Mouse (Mus musculus) midbrain, embryonic 13.5 days (tissue): ENCODE data around the gene Zfp428. TPM values are rescaled to one million over a fixed set of nuclear protein-coding genes. Genes with fewer than 3 reads are reported as not detected.

ENCODE experiments used
- ATAC-seq: fragments of 200-750 bp; cut with Nextera tagmentation; 2 replicates; pipeline ENCODE4 v1.8.0; 2017; ENCODE audit warnings: mild to moderate bottlenecking, moderate TSS enrichment, moderate library complexity
- H3K27ac ChIP-seq: fragments of 300-500 bp; sonication (generic); 2 replicates; pipeline ENCODE4 v1.5.1; 2015; ENCODE audit warnings: inconsistent platforms, mild to moderate bottlenecking, moderate library complexity
- H3K27me3 ChIP-seq: fragments of 300-500 bp; sonication (generic); 2 replicates; pipeline ENCODE4 v1.6.1; 2015; ENCODE audit warnings: mild to moderate bottlenecking, inconsistent platforms
- H3K36me3 ChIP-seq: fragments of 300-500 bp; sonication (generic); 2 replicates; pipeline ENCODE4 v1.6.1; 2015; ENCODE audit warnings: mild to moderate bottlenecking, inconsistent platforms
- H3K4me1 ChIP-seq: fragments of 300-500 bp; sonication (generic); replicated peaks from 2 replicates; pipeline ENCODE4 v1.6.1; 2015; ENCODE audit warnings: inconsistent platforms
- H3K4me2 ChIP-seq: fragments of 300-500 bp; sonication (generic); replicated peaks from 2 replicates; pipeline ENCODE4 v1.6.1; 2015; ENCODE audit warnings: moderate library complexity, mild to moderate bottlenecking, inconsistent platforms
- H3K4me3 ChIP-seq: fragments of 300-500 bp; sonication (generic); replicated peaks from 2 replicates; pipeline ENCODE4 v1.5.1; 2015; ENCODE audit warnings: mild to moderate bottlenecking, inconsistent platforms
- H3K9ac ChIP-seq: fragments of 300-500 bp; sonication (generic); replicated peaks from 2 replicates; pipeline ENCODE4 v1.6.1; 2015; ENCODE audit warnings: mild to moderate bottlenecking, inconsistent platforms
- H3K9me3 ChIP-seq: fragments of 300-500 bp; sonication (generic); 2 replicates; pipeline ENCODE4 v1.6.1; 2016; ENCODE audit warnings: mild to moderate bottlenecking, inconsistent platforms
- WGBS: fragments of 180-500 bp; shearing (Covaris S2); methylation state at CpG from one replicate; pipeline ENCODE4 v1.1.7; 2015; 5-methylcytosine and 5-hydroxymethylcytosine counted together
- polyA plus RNA-seq: library from polyadenylated mRNA; unstranded; fragments of >200 nt; fragmentation: Nextera tagmentation; extraction: Ambion mirVana; gene quantifications from 2 replicates; pipeline ENCODE4 v1.2.1, GENCODE M21; 2015

Zfp428 gene
- polyA plus RNA-seq, 1 experiment from 2014 or later, result 261 TPM

DNA sequence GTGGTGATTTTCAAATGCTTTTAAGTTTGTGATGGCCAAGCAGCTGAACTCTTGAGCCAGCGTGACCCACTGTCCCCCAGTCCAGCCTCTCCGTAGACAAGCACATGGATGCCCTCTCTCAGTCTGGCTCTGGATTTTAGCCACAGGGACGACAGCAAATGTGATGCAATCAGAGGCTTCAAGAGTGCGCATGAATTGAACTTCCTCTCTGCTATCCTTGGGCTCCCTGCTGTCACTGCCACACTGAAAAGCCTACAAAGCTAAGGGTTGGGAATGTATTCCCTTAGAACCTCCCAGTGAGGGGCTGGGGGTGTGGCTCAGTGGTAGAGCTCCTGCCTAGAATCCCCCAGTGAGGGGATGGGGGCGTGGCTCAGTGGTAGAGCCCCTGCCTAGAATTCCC lies 31.9 kb downstream of the Zfp428 start:
- Histone ChIP-seq H3K4me3 (no peak overlapping the region), H3K9me3 (no peaks in the 10 kb centered on the region), H3K36me3 (peaks cover 36% of the 10 kb centered on the region), H3K4me2 (no peak overlapping the region), H3K27ac (no peak overlapping the region), H3K4me1 (peaks cover 25% of the 10 kb centered on the region), H3K27me3 (peaks cover 2% of the 10 kb centered on the region; the same call in 1 of the 2 replicates), H3K9ac (no peak overlapping the region)
- ATAC-seq, result 0 out of 2 replicates have a peak, but pooled peaks have one; percentile 1
- WGBS, result 80% methylated on average over 5 of the region's 5 CpGs

DNA sequence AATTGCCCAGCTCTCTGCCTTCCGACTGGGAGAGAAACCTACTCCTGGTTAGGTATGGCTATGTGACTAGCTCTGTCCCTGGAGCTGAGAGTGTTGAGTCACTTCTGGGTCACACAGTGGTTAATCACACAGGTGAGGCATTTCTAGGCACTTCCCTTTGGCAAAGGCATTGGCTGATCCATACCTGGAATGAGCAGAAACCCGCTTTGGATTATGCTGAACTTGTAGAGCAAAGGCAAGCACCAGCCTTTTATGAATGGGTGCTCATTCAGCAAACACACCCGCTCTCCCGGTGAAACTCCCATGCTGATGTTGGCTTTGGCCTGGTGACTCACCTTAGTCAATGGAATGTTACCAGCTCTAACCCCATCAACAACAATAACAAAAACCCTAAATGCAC lies 32.9 kb downstream of the Zfp428 start:
- Histone ChIP-seq H3K4me1 (peaks cover 15% of the 10 kb centered on the region), H3K27me3 (no peaks in the 10 kb centered on the region), H3K9me3 (no peaks in the 10 kb centered on the region), H3K9ac (no peak overlapping the region), H3K4me2 (no peak overlapping the region), H3K36me3 (peaks cover 26% of the 10 kb centered on the region), H3K4me3 (no peak overlapping the region), H3K27ac (no peak overlapping the region)
- ATAC-seq, result no peak
- WGBS, result 95% methylated on average over 4 of the region's 4 CpGs

- Histone ChIP-seq H3K4me1 (peaks cover 18% of the 10 kb centered on the region), H3K9ac (no peak overlapping the region), H3K27ac (no peak overlapping the region), H3K9me3 (no peaks in the 10 kb centered on the region), H3K4me2 (no peak overlapping the region), H3K4me3 (no peak overlapping the region), H3K27me3 (no peaks in the 10 kb centered on the region), H3K36me3 (peaks cover 8% of the 10 kb centered on the region)
- 87% methylated on average over 2 of the region's 2 CpGs for WGBS
- ATAC-seq, result no peak
These were observed 37.7 kb downstream of the Zfp428 start for GRCm38 (mm10) chr7:24544506-24544905.

DNA sequence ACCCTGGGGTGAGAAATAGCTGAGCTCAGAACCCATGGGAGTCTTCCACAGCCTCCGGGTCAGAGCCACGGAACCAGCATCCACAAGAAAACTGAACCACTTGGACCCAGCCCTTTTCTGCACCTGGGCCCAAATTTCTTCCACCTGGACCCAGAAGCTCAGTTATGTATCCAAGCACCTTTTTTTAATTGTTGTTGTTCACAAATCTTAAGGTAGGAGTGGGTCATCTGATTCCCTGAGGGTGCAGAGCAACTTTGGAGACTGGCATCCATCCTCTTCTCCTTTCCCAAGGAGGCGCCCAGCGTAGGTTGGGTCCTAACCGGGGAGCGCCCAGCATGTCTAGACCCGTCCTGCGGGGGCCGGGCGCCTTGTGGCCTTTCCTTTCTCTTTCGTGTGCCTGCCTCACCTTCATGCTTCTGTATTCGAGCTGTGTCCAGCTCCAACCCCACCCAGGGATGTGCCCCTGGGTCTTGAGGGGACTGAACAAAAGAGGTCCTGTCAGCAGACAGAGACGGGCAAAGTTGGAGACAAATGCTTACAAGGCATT lies 39.3 kb downstream of the Zfp428 start, which contains the start of the genes Pinlyp and Xrcc1:
Gene Pinlyp (minus strand): TSS at position 51 of the 547 bp plus-strand sequence.
Gene Xrcc1 (plus strand): TSS at position 222 of the 547 bp plus-strand sequence.
- ATAC-seq, result peak; percentile 18; the same call in 1 of the 2 replicates
- Histone ChIP-seq H3K27me3 (no peaks in the 10 kb centered on the region), H3K4me2 (peak within 1 kb of the TSS; percentile 75), H3K36me3 (peaks cover 13% of the 10 kb centered on the region), H3K9ac (peak within 1 kb of the TSS; percentile 79), H3K27ac (peak within 1 kb of the TSS; percentile 64), H3K4me1 (peaks cover 18% of the 10 kb centered on the region), H3K9me3 (no peaks in the 10 kb centered on the region), H3K4me3 (peak within 1 kb of the TSS; percentile 82)
- 38% methylated on average over 13 of the region's 13 CpGs for WGBS

DNA sequence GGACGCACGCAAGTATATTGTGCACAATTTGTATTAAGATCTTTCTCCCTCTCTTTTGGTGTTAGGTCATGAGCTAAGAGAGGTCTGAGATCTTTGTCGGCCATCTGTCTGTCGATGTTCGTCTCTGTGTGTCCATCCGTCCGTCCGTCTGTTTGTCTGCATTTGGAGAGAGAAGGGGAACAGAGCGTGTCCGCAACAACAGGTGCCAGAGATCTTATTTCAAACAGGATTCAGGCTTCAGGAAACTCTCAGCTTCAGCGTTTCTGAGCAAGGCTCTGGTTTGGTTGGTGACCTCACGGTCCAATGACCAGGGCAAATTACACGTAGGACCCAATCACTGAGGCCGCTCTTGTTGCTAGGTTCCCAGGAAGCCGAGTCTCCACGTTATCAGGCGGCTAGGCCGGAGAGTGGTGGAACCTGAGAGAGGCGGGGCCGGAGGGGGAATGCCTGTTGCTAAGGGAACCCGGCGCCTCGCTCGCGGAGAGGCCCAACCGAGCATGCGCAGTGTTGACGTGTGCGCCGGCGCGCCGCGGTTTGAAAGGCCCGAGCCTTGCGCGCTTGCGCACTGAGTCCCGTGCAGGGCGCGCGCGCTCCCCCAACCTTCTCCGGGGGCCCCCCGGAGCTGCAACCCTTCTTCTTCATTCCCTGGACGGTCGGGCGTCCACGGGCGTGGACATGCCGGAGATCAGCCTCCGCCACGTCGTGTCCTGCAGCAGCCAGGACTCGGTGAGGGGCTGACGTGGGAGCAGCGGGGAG lies 40.0 kb downstream of the Zfp428 start:
- Histone ChIP-seq H3K9ac (peak overlapping the region; percentile 79), H3K4me3 (peak overlapping the region; percentile 82), H3K27ac (peak overlapping the region; percentile 64), H3K36me3 (peaks cover 13% of the 10 kb centered on the region), H3K4me1 (peaks cover 18% of the 10 kb centered on the region), H3K9me3 (no peaks in the 10 kb centered on the region), H3K27me3 (no peaks in the 10 kb centered on the region), H3K4me2 (peak overlapping the region; percentile 75)
- under 1% methylated on average over 57 of the region's 57 CpGs for WGBS
- peak; percentile 98 for ATAC-seq

- H3K9me3 ChIP-seq, result no peaks in the 10 kb centered on the region
- WGBS, result 31% methylated on average over 13 of the region's 13 CpGs
- H3K27me3 ChIP-seq, result no peaks in the 10 kb centered on the region
- no peak for ATAC-seq
- peak overlapping the region; percentile 79 for H3K9ac ChIP-seq
- peak overlapping the region; percentile 75 for H3K4me2 ChIP-seq
- peak overlapping the region; percentile 64; the same call in 1 of the 2 replicates for H3K27ac ChIP-seq
- H3K36me3 ChIP-seq, result peaks cover 19% of the 10 kb centered on the region
- H3K4me1 ChIP-seq, result peaks cover 18% of the 10 kb centered on the region
- H3K4me3 ChIP-seq, result peak overlapping the region; percentile 82
These were observed 40.8 kb downstream of the Zfp428 start for GRCm38 (mm10) chr7:24547534-24548036.

GRCm38 (mm10) chr7:24551985-24552759 lies 45.4 kb downstream of the Zfp428 start:
- WGBS, result 91% methylated on average over 12 of the region's 12 CpGs
- Histone ChIP-seq H3K4me3 (no peak overlapping the region), H3K4me2 (no peak overlapping the region), H3K9me3 (no peaks in the 10 kb centered on the region), H3K27me3 (no peaks in the 10 kb centered on the region), H3K4me1 (peaks cover 9% of the 10 kb centered on the region), H3K36me3 (peaks cover 45% of the 10 kb centered on the region), H3K9ac (no peak overlapping the region), H3K27ac (no peak overlapping the region)
- no peak for ATAC-seq

GRCm38 (mm10) chr7:24555786-24556185 lies 49.0 kb downstream of the Zfp428 start:
- Histone ChIP-seq H3K4me2 (no peak overlapping the region), H3K4me1 (no peaks in the 10 kb centered on the region), H3K4me3 (no peak overlapping the region), H3K36me3 (peaks cover 44% of the 10 kb centered on the region), H3K27ac (no peak overlapping the region), H3K9ac (no peak overlapping the region), H3K27me3 (no peaks in the 10 kb centered on the region), H3K9me3 (no peaks in the 10 kb centered on the region)
- no peak for ATAC-seq
- 94% methylated on average over 10 of the region's 10 CpGs for WGBS

GRCm38 (mm10) chr7:24561450-24561849 lies 54.6 kb downstream of the Zfp428 start:
- no peak overlapping the region for H3K27ac ChIP-seq
- no peaks in the 10 kb centered on the region for H3K4me1 ChIP-seq
- 92% methylated on average over 4 of the region's 4 CpGs for WGBS
- H3K4me2 ChIP-seq, result no peak overlapping the region
- H3K27me3 ChIP-seq, result no peaks in the 10 kb centered on the region
- H3K9ac ChIP-seq, result no peak overlapping the region
- H3K4me3 ChIP-seq, result no peak overlapping the region
- no peak for ATAC-seq
- H3K36me3 ChIP-seq, result peaks cover 55% of the 10 kb centered on the region
- no peaks in the 10 kb centered on the region for H3K9me3 ChIP-seq

GRCm38 (mm10) chr7:24563191-24563836 lies 56.5 kb downstream of the Zfp428 start:
- H3K4me2 ChIP-seq, result no peak overlapping the region
- H3K9ac ChIP-seq, result no peak overlapping the region
- H3K4me1 ChIP-seq, result no peaks in the 10 kb centered on the region
- peaks cover 70% of the 10 kb centered on the region for H3K36me3 ChIP-seq
- 89% methylated on average over 8 of the region's 8 CpGs for WGBS
- no peak overlapping the region for H3K4me3 ChIP-seq
- H3K9me3 ChIP-seq, result no peaks in the 10 kb centered on the region
- H3K27me3 ChIP-seq, result no peaks in the 10 kb centered on the region
- ATAC-seq, result no peak
- H3K27ac ChIP-seq, result no peak overlapping the region

GRCm38 (mm10) chr7:24563837-24564206 lies 57.0 kb downstream of the Zfp428 start:
- ATAC-seq, result no peak
- 88% methylated on average over 4 of the region's 4 CpGs for WGBS
- Histone ChIP-seq H3K4me2 (no peak overlapping the region), H3K4me1 (no peaks in the 10 kb centered on the region), H3K27me3 (no peaks in the 10 kb centered on the region), H3K9me3 (no peaks in the 10 kb centered on the region), H3K27ac (no peak overlapping the region), H3K4me3 (no peak overlapping the region), H3K9ac (no peak overlapping the region), H3K36me3 (peaks cover 75% of the 10 kb centered on the region)
